Mouse (Mus musculus) gastrocnemius, postnatal 14 days (tissue): ENCODE results near the gene Calu. TPM values are rescaled to one million over a fixed set of nuclear protein-coding genes. Genes with fewer than 3 reads are reported as not detected.
A peak's percentile ranks its signal among the peaks of the same experiment; 100 is the strongest.

Experiments
- DNase-seq: peaks from one replicate; pipeline ENCODE4 v3.0.0; 2021; ENCODE audit warnings: mixed read lengths
- intact Hi-C: fragments of 180-260 bp; cut with DNase I; formaldehyde crosslinking; loops from one replicate; pipeline ENCODE4 v1.15.1; 2025; ENCODE audit warnings: low total_unique reads
- microRNA-seq, 2 experiments: library from miRNA; unstranded; fragments of <30 nt; microRNA quantifications; one replicate each; pipeline ENCODE4 v1.2.0; 2021
- total RNA-seq, 2 experiments: library from RNA; stranded (reverse); gene quantifications; 2 replicates each; pipeline ENCODE4 v1.2.3; 2021

The Calu gene
- total RNA-seq, 2 experiments from 2014 or later = 121 to 131 TPM

DNA sequence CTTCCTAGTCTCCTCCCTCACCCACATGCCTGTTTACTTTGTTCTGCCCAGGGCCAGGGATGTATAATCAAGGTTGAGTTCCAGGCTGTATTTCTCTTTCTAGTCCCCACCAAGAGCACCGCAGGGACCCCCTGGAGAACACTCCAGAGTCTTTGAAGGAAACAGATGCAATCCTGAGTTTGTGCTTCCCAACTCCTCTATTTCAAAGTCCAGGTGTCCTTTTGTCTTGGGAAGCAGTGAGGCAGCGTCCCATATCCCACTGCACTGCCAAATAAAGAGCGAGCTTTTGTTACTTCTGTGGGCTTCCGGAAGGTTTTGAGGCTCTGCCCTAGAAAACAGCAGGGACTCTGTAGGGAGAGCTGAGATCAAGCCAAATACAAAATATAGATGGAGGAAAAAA lies 52.0 kb downstream of the Calu start:
- no peak for DNase-seq
- intact Hi-C loops = loop anchor here (5.0 kb wide), 1 partner anchor 72 kb away; the partner anchor contains the start of gene Atp6v1fnb

GRCm38 (mm10) chr6:29402693-29403342 lies 54.9 kb downstream of the Calu start:
- intact Hi-C loops = no loop called here
- peak; percentile 55 for DNase-seq

- no peak for DNase-seq
- intact Hi-C loops = no loop called here
These were observed 58.5 kb downstream of the Calu start for GRCm38 (mm10) chr6:29406412-29406811.

DNA sequence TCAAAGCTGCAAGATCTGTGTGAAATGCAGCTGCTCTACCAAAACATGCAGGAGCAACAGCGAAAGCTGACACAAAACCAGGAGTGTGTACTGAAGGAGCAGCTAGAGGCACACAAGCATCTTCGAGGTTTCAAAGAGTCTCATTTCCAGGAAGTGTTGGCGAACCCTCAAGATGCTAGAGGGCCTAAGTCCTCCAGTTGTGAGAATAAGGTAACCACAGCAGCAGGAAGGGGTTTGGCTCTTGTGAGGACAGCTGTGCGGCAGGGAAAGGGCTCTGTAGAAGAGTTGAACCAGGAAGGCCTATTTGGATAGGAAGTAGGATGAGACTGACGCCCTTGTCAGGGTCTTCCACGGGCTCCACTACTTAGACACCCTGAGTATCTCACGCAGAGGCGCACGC lies 67.6 kb downstream of the Calu start:
- intact Hi-C loops = no loop called here
- no peak for DNase-seq

GRCm38 (mm10) chr6:29420596-29420995 lies 72.7 kb downstream of the Calu start:
- DNase-seq = no peak
- intact Hi-C loops = no loop called here

- DNase-seq = no peak
- intact Hi-C loops = no loop called here
These were observed 77.2 kb downstream of the Calu start for GRCm38 (mm10) chr6:29425118-29425517.

- intact Hi-C loops = no loop called here
- no peak for DNase-seq
These were observed 78.5 kb downstream of the Calu start for GRCm38 (mm10) chr6:29426331-29426730.

Small RNA genes within 50 kb of the gene (microRNA-seq; reads per million reads assigned to microRNA genes)
- gene Gm26220 (0 reads per million in 2 experiments), gene Gm44354 (0 reads per million in 2 experiments)

Other genes with a start within 250 kb of the Calu start
- 10 to 100 TPM; 13.6 to 13.8 TPM for gene Rbm28, start 183.1 kb upstream of the Calu start, total RNA-seq
- gene Prrt4, start 168.5 kb upstream of the Calu start, total RNA-seq = under 1 TPM; 0.64 to 0.88 TPM
- 10 to 100 TPM; 20.2 to 23.8 TPM for gene Impdh1, start 131.7 kb upstream of the Calu start, total RNA-seq
- gene Hilpda, start 75.6 kb upstream of the Calu start, total RNA-seq = 1 to 10 TPM; 5.3 to 5.4 TPM
- gene Fam71f2, start 68.5 kb upstream of the Calu start, total RNA-seq = under 1 TPM; 0.20 to 0.21 TPM
- gene Fam71f1, start 28.9 kb upstream of the Calu start, total RNA-seq = not detected
- gene Opn1sw, start 40.4 kb downstream of the Calu start, total RNA-seq = under 1 TPM; 0.09 to 0.14 TPM
- gene Ccdc136, start 48.2 kb downstream of the Calu start, total RNA-seq = 10 to 100 TPM in 1 of 2 experiments, 1 to 10 TPM in 1; 9.6 to 13.2 TPM
- gene Flnc, start 85.2 kb downstream of the Calu start, total RNA-seq = 100 to 1,000 TPM; 267 to 438 TPM
- 10 to 100 TPM; 97.8 to 99.2 TPM for gene Atp6v1f, start 119.6 kb downstream of the Calu start, total RNA-seq
- not detected for gene Atp6v1fnb, start 123.4 kb downstream of the Calu start, total RNA-seq
- 10 to 100 TPM; 12.4 to 13.8 TPM for gene Kcp, start 159.9 kb downstream of the Calu start, total RNA-seq
- 1 to 10 TPM; 1.0 to 1.8 TPM for gene Irf5, start 178.6 kb downstream of the Calu start, total RNA-seq